Mouse (Mus musculus) erythroblast, embryonic 14.5 days (primary cell): Measurements from ENCODE around the gene Cdc42.

Experiments used
- GATA1 ChIP-seq: IDR thresholded peaks from 2 replicates; pipeline ENCODE4 v1.6.1; 2012; ENCODE audit warnings: low read length, inconsistent platforms, mixed read lengths
- TAL1 ChIP-seq: IDR thresholded peaks from 3 replicates; pipeline ENCODE4 v1.6.1; 2012; ENCODE audit warnings: low read length, inconsistent platforms, mixed read lengths

- no peak for TF ChIP-seq TAL1
- no peak for TF ChIP-seq GATA1
Measured at GRCm38 (mm10) chr4:137313511-137313910, 44.0 kb downstream of the Cdc42 start.
